Mouse (Mus musculus) testis, adult 2 months (tissue): ENCODE results near the gene Fstl4. TPM values are rescaled to one million over a fixed set of nuclear protein-coding genes. Genes with fewer than 3 reads are reported as not detected.

Experiments
- H3K27ac ChIP-seq: fragments of 200-500 bp; 2 replicates; pipeline ENCODE4 v1.5.1; 2012; ENCODE audit warnings: low read depth, low read length; ENCODE audit not compliant: control insufficient read depth, insufficient read depth
- H3K27me3 ChIP-seq: fragments of 200-500 bp; 2 replicates; pipeline ENCODE4 v1.6.1; 2012; ENCODE audit warnings: mild to moderate bottlenecking, low read length, moderate library complexity; ENCODE audit not compliant: control insufficient read depth, insufficient read depth
- H3K36me3 ChIP-seq: fragments of 200-500 bp; 2 replicates; pipeline ENCODE4 v1.6.1; 2012; ENCODE audit warnings: mild to moderate bottlenecking, low read length; ENCODE audit not compliant: control insufficient read depth, insufficient read depth
- H3K4me1 ChIP-seq: fragments of 200-500 bp; 2 replicates; pipeline ENCODE4 v1.6.1; 2012; ENCODE audit warnings: low read length; ENCODE audit not compliant: control insufficient read depth, insufficient read depth
- H3K4me3 ChIP-seq: fragments of 200-500 bp; 2 replicates; pipeline ENCODE4 v1.5.1; 2012; ENCODE audit warnings: low read depth, mild to moderate bottlenecking, low read length, moderate library complexity, mixed read lengths; ENCODE audit not compliant: control insufficient read depth
- CTCF ChIP-seq: fragments of 200-500 bp; IDR thresholded peaks from 2 replicates; pipeline ENCODE4 v1.5.1; 2012; ENCODE audit warnings: low read depth, mild to moderate bottlenecking, inconsistent platforms, low read length, moderate library complexity; ENCODE audit not compliant: control insufficient read depth, insufficient read depth, insufficient replicate concordance
- POLR2A ChIP-seq: fragments of 200-500 bp; IDR thresholded peaks from 2 replicates; pipeline ENCODE4 v1.6.1; 2012; ENCODE audit warnings: low read depth, mild to moderate bottlenecking, inconsistent platforms, low read length, moderate library complexity; ENCODE audit not compliant: control insufficient read depth
- polyA plus RNA-seq: library from polyadenylated mRNA; depleted of rRNA; stranded (reverse); fragments of >200 nt; gene quantifications from 2 replicates; pipeline ENCODE4 v1.2.3, GENCODE M21; 2012

Fstl4 gene
- polyA plus RNA-seq, 1 experiment: 0.22 TPM

DNA sequence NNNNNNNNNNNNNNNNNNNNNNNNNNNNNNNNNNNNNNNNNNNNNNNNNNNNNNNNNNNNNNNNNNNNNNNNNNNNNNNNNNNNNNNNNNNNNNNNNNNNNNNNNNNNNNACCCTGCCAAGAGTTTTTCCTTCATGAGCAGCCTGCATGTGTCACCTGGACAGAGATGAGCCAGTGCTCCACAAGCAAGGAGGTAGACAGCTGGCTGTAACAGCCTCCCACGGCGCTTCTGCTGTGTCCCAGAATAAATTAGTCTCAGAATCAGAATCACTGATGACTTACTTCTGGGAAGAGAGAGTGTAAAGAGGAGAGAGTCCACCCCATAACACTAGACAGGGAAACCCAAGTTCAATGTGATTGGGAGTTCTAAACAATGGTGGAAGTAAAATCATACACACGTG is 464.6 kb downstream of the Fstl4 start:
- Histone ChIP-seq H3K27ac (no peak overlapping the region), H3K4me1 (no peaks in the 10 kb centered on the region), H3K27me3 (no peaks in the 10 kb centered on the region), H3K36me3 (no peaks in the 10 kb centered on the region), H3K4me3 (no peak overlapping the region)
- TF ChIP-seq CTCF (no peak), POLR2A (no peak)

DNA sequence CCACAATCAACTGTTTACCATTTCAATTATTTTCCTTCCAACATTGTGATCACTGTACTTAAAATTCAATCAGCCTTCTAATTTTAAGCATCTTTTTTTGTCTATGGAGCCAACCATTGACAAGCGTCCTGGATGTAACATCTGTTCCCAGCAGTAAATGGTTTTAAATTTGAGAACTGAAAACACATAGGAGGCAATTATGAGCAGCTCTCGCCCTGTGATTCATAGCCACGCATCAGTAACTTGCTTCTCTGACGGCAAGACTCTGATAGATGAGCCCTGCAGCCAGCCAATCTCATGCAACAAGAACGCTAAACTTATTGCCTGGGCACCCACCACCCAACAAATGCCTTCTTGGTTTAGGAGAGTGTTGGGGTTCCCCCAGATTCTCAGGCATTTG is 467.4 kb downstream of the Fstl4 start:
- H3K27me3 ChIP-seq: no peaks in the 10 kb centered on the region
- H3K36me3 ChIP-seq: no peaks in the 10 kb centered on the region
- H3K27ac ChIP-seq: no peak overlapping the region
- no peak overlapping the region for H3K4me3 ChIP-seq
- TF ChIP-seq CTCF (no peak), POLR2A (no peak)
- no peaks in the 10 kb centered on the region for H3K4me1 ChIP-seq

- no peak overlapping the region for H3K4me3 ChIP-seq
- no peaks in the 10 kb centered on the region for H3K36me3 ChIP-seq
- TF ChIP-seq POLR2A (no peak), CTCF (no peak)
- H3K4me1 ChIP-seq: no peaks in the 10 kb centered on the region
- H3K27me3 ChIP-seq: no peaks in the 10 kb centered on the region
- H3K27ac ChIP-seq: no peak overlapping the region
Observed at GRCm38 (mm10) chr11:53233590-53233989, 469.2 kb downstream of the Fstl4 start.
